Comparison of ENCODE assay signal across 16 mouse cellular contexts in genomic region chrX:75777461-75777860, GRCm38 (mm10).
DNase-seq lines count a peak whose midpoint lies in the region; ATAC-seq and TF ChIP-seq lines count a peak whose summit lies in the region.
"Had no signal": no experiment of that assay in that cellular context is flagged by ENCODE, and none has a peak within 500 bp of the region (broad histone marks: within the 10 kb centered on the region; RNA-seq: fewer than 3 reads in every experiment).

No protein-coding gene starts in this region.

- H3K4me1 ChIP-seq in liver, postnatal 0 days (ENCODE audit: insufficient read depth), result no peaks in the 10 kb centered on the region
- H3K4me1 ChIP-seq: limb, embryonic 15.5 days; megakaryocyte, embryonic 14.5 days had no signal

- H3K36me3 ChIP-seq in liver, postnatal 0 days (replicated peaks; ENCODE audit: insufficient read depth, low read length), result no peaks in the 10 kb centered on the region
- H3K36me3 ChIP-seq: limb, embryonic 15.5 days had no signal

- ATAC-seq in cerebellum, adult (ENCODE audit: insufficient number of reproducible peaks, low FRiP score, low TSS enrichment), result no peak
- no peak for ATAC-seq in liver, postnatal 0 days
- ATAC-seq: forebrain, embryonic 16.5 days had no signal

- peak; percentile 4 to 29 for DNase-seq in cerebellum, postnatal 10 days
- no peak for DNase-seq in layer of hippocampus, adult 2 months (ENCODE audit: low spot score in 2 of 2)
- DNase-seq in layer of hippocampus, postnatal 25 days (ENCODE audit: extremely low spot score in 1 of 2, low spot score in 1 of 2), result no peak
- peak; percentile 5 for DNase-seq in right cerebral cortex, postnatal 4 days
- no peak for DNase-seq in right cerebral cortex, postnatal 25 days
- peak; percentile 12 for DNase-seq in liver, postnatal 0 days
- DNase-seq in ovary, adult 18-20 months (ENCODE audit: low spot score), result no peak
- DNase-seq: cerebellum, postnatal 25 days; kidney, adult 8-10 months; layer of hippocampus, adult 9-11 months; thymus, adult 2 months had no signal

- no peak for TF ChIP-seq EP300 in liver, postnatal 0 days (IDR thresholded peaks at IDR 0.05; ENCODE audit: low read depth)

- H3K4me2 ChIP-seq in liver, postnatal 0 days (ENCODE audit: low read depth, low read length), result no peak overlapping the region
- H3K4me2 ChIP-seq: limb, embryonic 15.5 days had no signal

- TF ChIP-seq CTCF in layer of hippocampus, adult 2 months (conservative IDR thresholded peaks at IDR 0.05), result peak; percentile 57
- peak; percentile 49 for TF ChIP-seq CTCF in liver, postnatal 0 days (IDR thresholded peaks at IDR 0.05; ENCODE audit: low read depth)

- H3K4me3 ChIP-seq in layer of hippocampus, adult 2 months, result no peak overlapping the region
- no peak overlapping the region for H3K4me3 ChIP-seq in liver, postnatal 0 days (ENCODE audit: low read depth, low read length)
- H3K4me3 ChIP-seq: limb, embryonic 15.5 days; megakaryocyte, embryonic 14.5 days; myocyte had no signal

- no peak overlapping the region for H3K9ac ChIP-seq in liver, postnatal 0 days (replicated peaks)
- H3K9ac ChIP-seq: limb, embryonic 15.5 days had no signal

- WGBS in liver, postnatal 0 days (ENCODE audit: insufficient replicate concordance), result 74% methylated on average over 2 of the region's 2 CpGs

- no peaks in the 10 kb centered on the region for H3K9me3 ChIP-seq in liver, postnatal 0 days (ENCODE audit: low read length)
- H3K9me3 ChIP-seq: limb, embryonic 15.5 days; megakaryocyte, embryonic 14.5 days had no signal

- H3K27ac ChIP-seq in layer of hippocampus, adult 2 months, result no peak overlapping the region
- no peak overlapping the region for H3K27ac ChIP-seq in liver, postnatal 0 days (ENCODE audit: low read depth)
- H3K27ac ChIP-seq: limb, embryonic 15.5 days had no signal

- no peaks in the 10 kb centered on the region for H3K27me3 ChIP-seq in liver, postnatal 0 days (ENCODE audit: insufficient read depth, low read length)
- H3K27me3 ChIP-seq: limb, embryonic 15.5 days had no signal

Comparison
In these comparisons a context has a peak if more than half of its experiments do, and no peak if none do; other contexts are left out.
1. DNase-seq: peak in cerebellum, postnatal 10 days (2 of 2), right cerebral cortex, postnatal 4 days (single experiment) and liver, postnatal 0 days (single experiment); none in layer of hippocampus, adult 2 months (0 of 2), layer of hippocampus, postnatal 25 days (0 of 2), right cerebral cortex, postnatal 25 days (single experiment) and ovary, adult 18-20 months (single experiment).